Mouse (Mus musculus) cerebellum, adult 2 months (tissue): ENCODE measurements around the gene Sspn. TPM values are rescaled to one million over a fixed set of nuclear protein-coding genes. Genes with fewer than 3 reads are reported as not detected.

Experiments
- DNase-seq, 2 experiments: peaks; one replicate each; pipeline ENCODE4 v3.0.0; 2021
- H3K27ac ChIP-seq: fragments of 200-500 bp; 2 replicates; pipeline ENCODE4 v1.5.1; 2012; ENCODE audit warnings: low read length, control low read depth, inconsistent platforms; ENCODE audit not compliant: insufficient read depth
- H3K27me3 ChIP-seq: fragments of 200-500 bp; 2 replicates; pipeline ENCODE4 v1.6.1; 2012; ENCODE audit warnings: inconsistent platforms, mild to moderate bottlenecking, low read length, moderate library complexity; ENCODE audit not compliant: control insufficient read depth, insufficient read depth
- H3K4me1 ChIP-seq: fragments of 200-500 bp; 2 replicates; pipeline ENCODE4 v1.6.1; 2011; ENCODE audit warnings: low read length; ENCODE audit not compliant: control insufficient read depth, insufficient read depth
- H3K4me3 ChIP-seq: fragments of 200-500 bp; replicated peaks from 2 replicates; pipeline ENCODE3; 2011; ENCODE audit warnings: mild to moderate bottlenecking, low read depth, low read length, control low read depth; ENCODE audit not compliant: insufficient read depth
- CTCF ChIP-seq: fragments of 200-500 bp; IDR thresholded peaks from 2 replicates; pipeline ENCODE4 v1.5.1; 2011; ENCODE audit warnings: low read depth, mild to moderate bottlenecking, control low read depth, low read length, moderate library complexity, borderline replicate concordance; ENCODE audit not compliant: insufficient read depth
- POLR2A ChIP-seq: fragments of 200-500 bp; IDR thresholded peaks from 2 replicates; pipeline ENCODE4 v1.6.1; 2011; ENCODE audit warnings: low read length, control low read depth, borderline replicate concordance; ENCODE audit not compliant: insufficient read depth
- WGBS: fragments of 180-500 bp; shearing (Covaris S2); methylation state at CpG from one replicate; pipeline ENCODE4 v1.1.7; 2018; 5-methylcytosine and 5-hydroxymethylcytosine counted together
- polyA plus RNA-seq: library from polyadenylated mRNA; depleted of rRNA; stranded (reverse); fragments of >200 nt; gene quantifications from 2 replicates; pipeline ENCODE4 v1.2.3, GENCODE M21; 2012

Sspn gene
- polyA plus RNA-seq, 1 experiment, result 7.1 TPM

GRCm38 (mm10) chr6:145936511-145936910, 5.1 kb downstream of the Sspn start:
- TF ChIP-seq CTCF (no peak), POLR2A (no peak)
- DNase-seq, result no peak
- Histone ChIP-seq H3K27ac (no peak overlapping the region), H3K27me3 (no peaks in the 10 kb centered on the region), H3K4me1 (no peaks in the 10 kb centered on the region), H3K4me3 (no peak overlapping the region)
- 83% methylated on average over 4 of the region's 4 CpGs for WGBS

- 52% methylated on average over 6 of the region's 6 CpGs for WGBS
- no peak for TF ChIP-seq POLR2A
- no peak for TF ChIP-seq CTCF
- H3K27ac ChIP-seq, result no peak overlapping the region
- no peak for DNase-seq
- H3K4me1 ChIP-seq, result no peaks in the 10 kb centered on the region
- H3K4me3 ChIP-seq, result no peak overlapping the region
- no peaks in the 10 kb centered on the region for H3K27me3 ChIP-seq
Measured at GRCm38 (mm10) chr6:145940852-145941251, 9.4 kb downstream of the Sspn start.

GRCm38 (mm10) chr6:145942263-145942966, 11.0 kb downstream of the Sspn start:
- no peaks in the 10 kb centered on the region for H3K4me1 ChIP-seq
- 88% methylated on average over 12 of the region's 12 CpGs for WGBS

GRCm38 (mm10) chr6:145943414-145943813, 12.0 kb downstream of the Sspn start:
- Histone ChIP-seq H3K27me3 (no peaks in the 10 kb centered on the region), H3K4me3 (no peak overlapping the region), H3K27ac (no peak overlapping the region), H3K4me1 (peaks cover 1% of the 10 kb centered on the region)
- 94% methylated on average over 3 of the region's 3 CpGs for WGBS
- DNase-seq, result no peak
- no peak for TF ChIP-seq POLR2A
- TF ChIP-seq CTCF, result no peak

More at GRCm38 (mm10) chr6:145942263-145942966, 11.0 kb downstream of the Sspn start:
- H3K27me3 ChIP-seq, result no peaks in the 10 kb centered on the region
- no peak overlapping the region for H3K27ac ChIP-seq
- H3K4me3 ChIP-seq, result no peak overlapping the region
- no peak for DNase-seq
- TF ChIP-seq POLR2A (no peak), CTCF (no peak)

GRCm38 (mm10) chr6:145945700-145946344, 14.4 kb downstream of the Sspn start:
- WGBS, result 88% methylated on average over 11 of the region's 11 CpGs
- Histone ChIP-seq H3K4me1 (peaks cover 4% of the 10 kb centered on the region), H3K27ac (no peak overlapping the region), H3K4me3 (no peak overlapping the region), H3K27me3 (no peaks in the 10 kb centered on the region)
- no peak for DNase-seq
- TF ChIP-seq CTCF (no peak), POLR2A (no peak)

GRCm38 (mm10) chr6:145949049-145949448, 17.6 kb downstream of the Sspn start:
- peaks cover 8% of the 10 kb centered on the region for H3K4me1 ChIP-seq
- DNase-seq, result no peak
- no peak overlapping the region for H3K27ac ChIP-seq
- no peak overlapping the region for H3K4me3 ChIP-seq
- no peaks in the 10 kb centered on the region for H3K27me3 ChIP-seq
- 91% methylated on average over 4 of the region's 4 CpGs for WGBS
- TF ChIP-seq CTCF (no peak), POLR2A (no peak)

- WGBS, result 87% methylated on average over 5 of the region's 5 CpGs
- Histone ChIP-seq H3K27me3 (no peaks in the 10 kb centered on the region), H3K4me3 (no peak overlapping the region), H3K4me1 (peaks cover 11% of the 10 kb centered on the region), H3K27ac (no peak overlapping the region)
- TF ChIP-seq CTCF, result no peak
- no peak for TF ChIP-seq POLR2A
- DNase-seq, result no peak
Measured at GRCm38 (mm10) chr6:145950626-145951025, 19.2 kb downstream of the Sspn start.

- H3K27ac ChIP-seq, result no peak overlapping the region
- H3K4me3 ChIP-seq, result no peak overlapping the region
- TF ChIP-seq POLR2A, result no peak
- peaks cover 11% of the 10 kb centered on the region for H3K4me1 ChIP-seq
- 19% methylated on average over 3 of the region's 3 CpGs for WGBS
- no peaks in the 10 kb centered on the region for H3K27me3 ChIP-seq
- peak in 1 of 2 experiments; percentile 23 for DNase-seq
Measured at GRCm38 (mm10) chr6:145952594-145952993, 21.2 kb downstream of the Sspn start.
